ENCODE assay signal across 11 mouse cellular contexts in the genomic region with DNA sequence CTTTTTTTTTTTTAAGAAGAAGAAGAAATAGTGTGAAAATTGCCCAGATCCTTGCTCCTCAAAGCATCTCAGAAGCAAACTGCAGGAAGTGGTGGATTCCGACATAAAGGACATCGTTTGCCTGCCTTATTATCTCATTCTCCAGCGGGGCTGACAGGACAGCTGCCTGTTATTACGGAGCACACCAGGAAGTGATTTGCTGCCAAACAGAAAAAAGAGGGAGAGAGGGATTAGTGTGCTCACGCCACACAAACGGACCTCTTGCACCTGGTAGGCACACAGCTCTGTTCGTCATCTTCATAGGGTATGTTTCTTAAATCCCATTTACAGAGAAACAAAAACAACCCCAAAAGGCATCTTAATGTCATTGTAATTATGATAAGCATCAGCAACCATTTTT.
DNase-seq lines count a peak whose midpoint lies in the region; ATAC-seq and TF ChIP-seq lines count a peak whose summit lies in the region.
"Had no signal": no experiment of that assay in that cellular context is flagged by ENCODE, and none has a peak within 500 bp of the region (broad histone marks: within the 10 kb centered on the region; RNA-seq: fewer than 3 reads in every experiment).

No protein-coding gene starts in this region.

- TF ChIP-seq POLR2A in brain, embryonic 14.5 days (IDR thresholded peaks at IDR 0.05; ENCODE audit: borderline replicate concordance, extremely low read depth, insufficient read depth, insufficient read length, poor library complexity, severe bottlenecking), result no peak

- no peak overlapping the region; the same call in 1 of the 2 replicates for H3K27ac ChIP-seq in heart, embryonic 11.5 days (ENCODE audit: low read depth, low read length)
- H3K27ac ChIP-seq in limb, embryonic 12.5 days, result no peak overlapping the region
- H3K27ac ChIP-seq in limb, embryonic 10.5 days, result no peak overlapping the region
- peak overlapping the region; percentile 48; the same call in 1 of the 2 replicates for H3K27ac ChIP-seq in forebrain, embryonic 13.5 days
- H3K27ac ChIP-seq: liver, embryonic 13.5 days had no signal

- ATAC-seq in heart, embryonic 11.5 days (replicated peaks; ENCODE audit: insufficient number of reproducible peaks, low FRiP score, low TSS enrichment), result no peak
- ATAC-seq in limb, embryonic 12.5 days (ENCODE audit: insufficient number of reproducible peaks, insufficient read depth, low FRiP score, low TSS enrichment, low read depth), result no peak
- ATAC-seq in forebrain, embryonic 13.5 days, result peak; percentile 74; the same call in 1 of the 2 replicates
- ATAC-seq in monocyte, adult 5-6 weeks (replicated peaks; ENCODE audit: insufficient number of reproducible peaks, low FRiP score, low TSS enrichment, poor library complexity, severe bottlenecking), result no peak

- H3K4me2 ChIP-seq in heart, embryonic 11.5 days, result peak overlapping the region; percentile 24
- H3K4me2 ChIP-seq in limb, embryonic 12.5 days, result 0 out of 2 replicates have a peak overlapping the region, but pooled peaks have one; percentile 23
- peak overlapping the region; percentile 16; the same call in 1 of the 2 replicates for H3K4me2 ChIP-seq in forebrain, embryonic 13.5 days
- H3K4me2 ChIP-seq: liver, embryonic 13.5 days had no signal

- peaks cover 3% of the 10 kb centered on the region; the same call in 1 of the 2 replicates for H3K4me1 ChIP-seq in heart, embryonic 11.5 days (ENCODE audit: control insufficient read depth, insufficient read depth, low read length)
- peaks cover 34% of the 10 kb centered on the region for H3K4me1 ChIP-seq in limb, embryonic 12.5 days (replicated peaks)
- peaks cover 44% of the 10 kb centered on the region for H3K4me1 ChIP-seq in limb, embryonic 10.5 days
- peaks cover 38% of the 10 kb centered on the region for H3K4me1 ChIP-seq in forebrain, embryonic 13.5 days

- H3K36me3 ChIP-seq in heart, embryonic 11.5 days (ENCODE audit: control insufficient read depth, insufficient read depth, low read length), result no peaks in the 10 kb centered on the region
- H3K36me3 ChIP-seq in limb, embryonic 12.5 days, result no peaks in the 10 kb centered on the region
- no peaks in the 10 kb centered on the region for H3K36me3 ChIP-seq in limb, embryonic 10.5 days
- H3K36me3 ChIP-seq in forebrain, embryonic 13.5 days (ENCODE audit: poor library complexity, severe bottlenecking), result no peaks in the 10 kb centered on the region
- H3K36me3 ChIP-seq: G1E; liver, embryonic 13.5 days had no signal

- H3K9ac ChIP-seq in heart, embryonic 11.5 days (ENCODE audit: low read depth, low read length), result no peak overlapping the region
- no peak overlapping the region for H3K9ac ChIP-seq in limb, embryonic 12.5 days (replicated peaks)
- H3K9ac ChIP-seq in forebrain, embryonic 13.5 days, result no peak overlapping the region
- H3K9ac ChIP-seq: liver, embryonic 13.5 days had no signal

- no peaks in the 10 kb centered on the region for H3K27me3 ChIP-seq in heart, embryonic 11.5 days (ENCODE audit: control insufficient read depth, insufficient read depth, low read length)
- peaks cover 3% of the 10 kb centered on the region; the same call in 1 of the 2 replicates for H3K27me3 ChIP-seq in limb, embryonic 12.5 days
- no peaks in the 10 kb centered on the region; the same call in 1 of the 2 replicates for H3K27me3 ChIP-seq in limb, embryonic 10.5 days (ENCODE audit: low read depth, poor library complexity, severe bottlenecking)
- peaks cover 92% of the 10 kb centered on the region for H3K27me3 ChIP-seq in forebrain, embryonic 13.5 days
- H3K27me3 ChIP-seq: liver, embryonic 13.5 days had no signal

- no peak for DNase-seq in heart, adult 11 months
- DNase-seq in limb, embryonic 10.5 days (ENCODE audit: low spot score), result no peak
- DNase-seq in brain, embryonic 14.5 days (ENCODE audit: low read depth), result peak; percentile 85
- no peak for DNase-seq in gastrocnemius, postnatal 4 days (ENCODE audit: low spot score in 2 of 2)
- DNase-seq: heart, postnatal 36 days; liver, embryonic 13.5 days had no signal

- no peak overlapping the region for H3K4me3 ChIP-seq in heart, embryonic 11.5 days (ENCODE audit: low read depth, low read length)
- no peak overlapping the region for H3K4me3 ChIP-seq in limb, embryonic 12.5 days (replicated peaks)
- H3K4me3 ChIP-seq in limb, embryonic 10.5 days, result no peak overlapping the region
- no peak overlapping the region for H3K4me3 ChIP-seq in forebrain, embryonic 13.5 days
- H3K4me3 ChIP-seq: liver, embryonic 13.5 days had no signal

- TF ChIP-seq CTCF in brain, embryonic 14.5 days (IDR thresholded peaks at IDR 0.05; ENCODE audit: borderline replicate concordance, extremely low read depth, insufficient read depth, insufficient read length), result no peak

- 14% methylated on average over 7 of the region's 7 CpGs for WGBS in heart, embryonic 11.5 days (ENCODE audit: insufficient replicate concordance)
- WGBS in limb, embryonic 12.5 days, result 7% methylated on average over 7 of the region's 7 CpGs
- WGBS in limb, embryonic 10.5 days, result 15% methylated on average over 7 of the region's 7 CpGs
- WGBS in forebrain, embryonic 13.5 days, result under 1% methylated on average over 7 of the region's 7 CpGs

- no peaks in the 10 kb centered on the region for H3K9me3 ChIP-seq in heart, embryonic 11.5 days (replicated peaks; ENCODE audit: control insufficient read depth, low read length)
- no peaks in the 10 kb centered on the region for H3K9me3 ChIP-seq in limb, embryonic 12.5 days
- H3K9me3 ChIP-seq in limb, embryonic 10.5 days (replicated peaks), result no peaks in the 10 kb centered on the region
- no peaks in the 10 kb centered on the region for H3K9me3 ChIP-seq in forebrain, embryonic 13.5 days (replicated peaks)
- H3K9me3 ChIP-seq: G1E; liver, embryonic 13.5 days had no signal
